In genomic region chr19:10895708-10896107, GRCm38 (mm10) we compare ENCODE assay signal across 8 mouse cellular contexts. TPM values are rescaled to one million over a fixed set of nuclear protein-coding genes. Genes with fewer than 3 reads are reported as not detected.
A peak's percentile ranks its signal among the peaks of the same experiment; 100 is the strongest.
DNase-seq lines count a peak whose midpoint lies in the region; ATAC-seq and TF ChIP-seq lines count a peak whose summit lies in the region.

No protein-coding gene starts in this region.

- H3K4me2 ChIP-seq in hindbrain, postnatal 0 days (ENCODE audit: low read depth, low read length): peak overlapping the region; percentile 90
- H3K4me2 ChIP-seq in neural tube, embryonic 12.5 days (replicated peaks): peak overlapping the region; percentile 75

- peaks cover 29% of the 10 kb centered on the region for H3K36me3 ChIP-seq in hindbrain, postnatal 0 days (ENCODE audit: insufficient read depth, low read length)
- H3K36me3 ChIP-seq in neural tube, embryonic 12.5 days: peaks cover 35% of the 10 kb centered on the region

- H3K4me1 ChIP-seq in hindbrain, postnatal 0 days (ENCODE audit: insufficient read depth, low read length): peaks cover 13% of the 10 kb centered on the region; the same call in 1 of the 2 replicates
- H3K4me1 ChIP-seq in neural tube, embryonic 12.5 days: peaks cover 18% of the 10 kb centered on the region

- peak overlapping the region; percentile 85 for H3K4me3 ChIP-seq in hindbrain, postnatal 0 days (ENCODE audit: low read length)
- H3K4me3 ChIP-seq in neural tube, embryonic 12.5 days: peak overlapping the region; percentile 88

- peak; percentile 25 for DNase-seq in embryo, embryonic 10 days (ENCODE audit: low spot score)
- DNase-seq in embryo, embryonic 9.5 days (ENCODE audit: extremely low spot score): no peak
- DNase-seq in thymus, postnatal 0 days (ENCODE audit: low spot score): peak; percentile 23
- DNase-seq in thymus, postnatal 25 days: no peak
- no peak for DNase-seq in hindbrain, postnatal 0 days (ENCODE audit: low spot score)
- DNase-seq in layer of hippocampus, postnatal 25 days (ENCODE audit: extremely low spot score in 1 of 2, low spot score in 1 of 2): no peak
- no peak for DNase-seq in layer of hippocampus, adult 9-11 months

- H3K27me3 ChIP-seq in hindbrain, postnatal 0 days (ENCODE audit: insufficient read depth, low read length): no peaks in the 10 kb centered on the region
- H3K27me3 ChIP-seq in neural tube, embryonic 12.5 days (replicated peaks): no peaks in the 10 kb centered on the region

- no peak for TF ChIP-seq CTCF in hindbrain, postnatal 0 days (IDR thresholded peaks at IDR 0.05; ENCODE audit: low read depth)

- no peaks in the 10 kb centered on the region for H3K9me3 ChIP-seq in hindbrain, postnatal 0 days (ENCODE audit: low read length)
- H3K9me3 ChIP-seq in neural tube, embryonic 12.5 days: no peaks in the 10 kb centered on the region

- 1% methylated on average over 16 of the region's 16 CpGs for WGBS in hindbrain, postnatal 0 days
- WGBS in neural tube, embryonic 12.5 days: 1% methylated on average over 16 of the region's 16 CpGs

- peak; percentile 6; the same call in 1 of the 2 replicates for ATAC-seq in hindbrain, postnatal 0 days
- ATAC-seq in neural tube, embryonic 12.5 days (ENCODE audit: low FRiP score, low read depth): peak; percentile 21; the same call in 1 of the 2 replicates

- peak overlapping the region; percentile 94 for H3K9ac ChIP-seq in hindbrain, postnatal 0 days (replicated peaks; ENCODE audit: low read length)
- H3K9ac ChIP-seq in neural tube, embryonic 12.5 days: peak overlapping the region; percentile 89

- H3K27ac ChIP-seq in hindbrain, postnatal 0 days: peak overlapping the region; percentile 96
- peak overlapping the region; percentile 80; the same call in 1 of the 2 replicates for H3K27ac ChIP-seq in neural tube, embryonic 12.5 days

RNA-seq across cellular contexts. Expression of gene Prpf19, which starts 0.7 kb away (rescaled TPM):
- 31.6 and 34.9 TPM in 2 replicates for polyA plus RNA-seq in thymus, postnatal 0 days (2015; fragmentation: Nextera tagmentation; extraction: Ambion mirVana)
- 351 and 368 TPM in 2 replicates for total RNA-seq in hindbrain, postnatal 0 days (2014; rRNA removed)
- polyA plus RNA-seq in hindbrain, postnatal 0 days (2015; fragmentation: Nextera tagmentation; extraction: Ambion mirVana): 37.5 and 40.3 TPM in 2 replicates
- polyA plus RNA-seq in neural tube, embryonic 12.5 days (2016; fragmentation: Nextera tagmentation; extraction: Ambion mirVana): 39.0 and 44.8 TPM in 2 replicates
- 100 to 1,000 TPM; 189 to 212 TPM for total RNA-seq in layer of hippocampus, postnatal 25 days (2021)

RNA-seq across cellular contexts. Expression of gene Tmem109, which starts 13.9 kb away (rescaled TPM):
- polyA plus RNA-seq in thymus, postnatal 0 days (2015; fragmentation: Nextera tagmentation; extraction: Ambion mirVana): 35.2 and 41.6 TPM in 2 replicates
- 25.3 and 27.9 TPM in 2 replicates for total RNA-seq in hindbrain, postnatal 0 days (2014; rRNA removed)
- 35.1 and 37.4 TPM in 2 replicates for polyA plus RNA-seq in hindbrain, postnatal 0 days (2015; fragmentation: Nextera tagmentation; extraction: Ambion mirVana)
- 38.7 and 39.1 TPM in 2 replicates for polyA plus RNA-seq in neural tube, embryonic 12.5 days (2016; fragmentation: Nextera tagmentation; extraction: Ambion mirVana)
- total RNA-seq in layer of hippocampus, postnatal 25 days (2021): 10 to 100 TPM; 47.6 to 59.2 TPM

RNA-seq across cellular contexts. Expression of gene Zp1, which starts 24.7 kb away (rescaled TPM):
- polyA plus RNA-seq in thymus, postnatal 0 days (2015; fragmentation: Nextera tagmentation; extraction: Ambion mirVana): 0.82 and 1.2 TPM in 2 replicates
- total RNA-seq in hindbrain, postnatal 0 days (2014; rRNA removed): 1.2 TPM in 1 of 2 replicates, not detected in the other
- 0.50 and 0.60 TPM in 2 replicates for polyA plus RNA-seq in hindbrain, postnatal 0 days (2015; fragmentation: Nextera tagmentation; extraction: Ambion mirVana)
- polyA plus RNA-seq in neural tube, embryonic 12.5 days (2016; fragmentation: Nextera tagmentation; extraction: Ambion mirVana): 0.10 TPM in 1 of 2 replicates, not detected in the other
- not detected for total RNA-seq in layer of hippocampus, postnatal 25 days (2021)

RNA-seq across cellular contexts. Expression of gene Tmem132a, which starts 26.0 kb away (rescaled TPM):
- 3.6 and 4.2 TPM in 2 replicates for polyA plus RNA-seq in thymus, postnatal 0 days (2015; fragmentation: Nextera tagmentation; extraction: Ambion mirVana)
- 358 and 359 TPM in 2 replicates for total RNA-seq in hindbrain, postnatal 0 days (2014; rRNA removed)
- 131 and 141 TPM in 2 replicates for polyA plus RNA-seq in hindbrain, postnatal 0 days (2015; fragmentation: Nextera tagmentation; extraction: Ambion mirVana)
- polyA plus RNA-seq in neural tube, embryonic 12.5 days (2016; fragmentation: Nextera tagmentation; extraction: Ambion mirVana): 151 and 157 TPM in 2 replicates
- total RNA-seq in layer of hippocampus, postnatal 25 days (2021): 100 to 1,000 TPM; 198 to 220 TPM

RNA-seq across cellular contexts. Expression of gene Ptgdr2, which starts 41.3 kb away (rescaled TPM):
- polyA plus RNA-seq in thymus, postnatal 0 days (2015; fragmentation: Nextera tagmentation; extraction: Ambion mirVana): 0.27 and 0.39 TPM in 2 replicates
- 0.47 and 1.1 TPM in 2 replicates for total RNA-seq in hindbrain, postnatal 0 days (2014; rRNA removed)
- polyA plus RNA-seq in hindbrain, postnatal 0 days (2015; fragmentation: Nextera tagmentation; extraction: Ambion mirVana): 0.11 and 0.16 TPM in 2 replicates
- polyA plus RNA-seq in neural tube, embryonic 12.5 days (2016; fragmentation: Nextera tagmentation; extraction: Ambion mirVana): 0.19 TPM in 1 of 2 replicates, not detected in the other
- under 1 TPM; 0.22 to 0.26 TPM for total RNA-seq in layer of hippocampus, postnatal 25 days (2021)

Comparison
In these comparisons a context has a peak if more than half of its experiments do, and no peak if none do; other contexts are left out.
1. DNase-seq: peak in embryo, embryonic 10 days (single experiment) and thymus, postnatal 0 days (single experiment); none in embryo, embryonic 9.5 days (single experiment), thymus, postnatal 25 days (single experiment), hindbrain, postnatal 0 days (single experiment), layer of hippocampus, postnatal 25 days (0 of 2) and layer of hippocampus, adult 9-11 months (single experiment).